Mouse (Mus musculus): ENCODE data around the gene Olfr1532-ps1. TPM values are rescaled to one million over a fixed set of nuclear protein-coding genes. Genes with fewer than 3 reads are reported as not detected.

Gene Olfr1532-ps1
- polyA plus RNA-seq (2014; fragmentation: Illumina TruSeq; extraction: RNeasy Lipid Tissue Mini Kit (QIAGEN cat#74804); ENCODE audit: low read depth, low replicate concordance), result not detected

DNA sequence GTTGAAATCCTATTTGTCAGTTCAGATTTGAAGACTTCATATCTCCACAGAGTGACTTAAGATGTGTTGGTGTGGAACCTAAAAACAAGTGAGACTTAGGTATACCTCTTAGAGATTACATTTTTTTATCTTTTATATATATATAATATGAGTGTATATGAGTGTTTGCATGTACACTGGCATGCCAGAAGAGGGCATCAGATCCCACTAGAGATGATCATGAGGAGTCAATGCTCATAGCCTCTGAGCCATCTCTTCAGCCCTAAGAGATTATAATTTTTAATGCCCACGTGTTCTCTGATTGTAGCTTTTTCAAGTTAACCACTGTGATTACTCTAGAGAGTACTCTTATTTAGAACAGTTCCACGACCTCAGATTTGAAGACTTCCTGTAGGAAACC, at the start of gene Olfr1532-ps1:
Olfr1532-ps1 (plus strand) TSS at position 326 of the 400 bp plus-strand sequence.

DNA sequence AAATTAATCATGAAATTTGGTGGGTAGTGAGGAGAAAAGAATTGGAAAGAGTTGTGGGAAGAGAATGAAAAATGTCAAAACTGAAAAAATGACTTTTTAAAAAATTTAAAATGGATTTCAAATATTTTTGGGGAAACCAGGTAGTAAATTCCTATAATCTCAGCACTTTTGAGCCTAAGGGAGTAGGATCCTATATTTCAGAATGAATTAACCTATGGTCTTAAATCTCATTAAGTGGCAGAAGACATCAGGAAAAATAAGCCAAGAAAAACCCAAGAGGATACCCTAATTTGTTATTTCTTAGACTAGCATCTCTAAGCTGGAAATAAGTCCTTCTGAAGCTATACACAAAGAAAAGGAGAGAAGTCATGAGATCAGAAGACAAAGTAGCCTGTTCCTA, 44.9 kb upstream of the Olfr1532-ps1 start, which contains the start of gene Olfr704:
Olfr704 (plus strand) TSS at position 301 of the 400 bp plus-strand sequence.

GRCm38 (mm10) chr7:106876791-106877190, 31.0 kb upstream of the Olfr1532-ps1 start, which contains the start of gene Olfr705:
Gene Olfr705, minus strand, starts transcription at chr7:106876891.

GRCm38 (mm10) chr7:106888062-106888461, 19.7 kb upstream of the Olfr1532-ps1 start, which contains the start of gene Olfr706:
Gene Olfr706, minus strand, starts transcription at chr7:106888162.

DNA sequence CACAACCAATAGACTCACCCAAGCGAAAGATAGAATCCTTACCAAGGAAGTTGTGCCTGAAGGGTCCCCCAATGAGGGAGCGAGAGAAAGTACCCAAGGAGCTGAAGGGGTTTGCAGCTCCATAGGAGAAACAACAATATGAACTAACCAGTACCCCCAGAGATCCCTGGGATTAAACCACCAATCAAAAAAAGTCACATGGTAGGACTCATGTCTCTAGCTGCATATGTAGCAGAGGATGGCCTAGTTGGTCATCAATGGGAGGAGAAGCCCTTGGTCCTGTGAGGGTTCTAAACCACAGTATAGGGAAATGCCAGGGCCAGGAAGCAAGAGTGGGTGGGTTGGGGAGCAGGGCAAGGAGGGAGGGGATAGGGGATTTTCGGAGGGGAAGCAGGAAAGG, 6.7 kb upstream of the Olfr1532-ps1 start, which contains the start of gene Olfr707:
Olfr707 (minus strand) TSS at position 101 of the 400 bp plus-strand sequence.

GRCm38 (mm10) chr7:106932119-106932518, 24.3 kb downstream of the Olfr1532-ps1 start, which contains the start of gene Olfr709-ps1:
Gene Olfr709-ps1, minus strand, starts transcription at chr7:106932219.

DNA sequence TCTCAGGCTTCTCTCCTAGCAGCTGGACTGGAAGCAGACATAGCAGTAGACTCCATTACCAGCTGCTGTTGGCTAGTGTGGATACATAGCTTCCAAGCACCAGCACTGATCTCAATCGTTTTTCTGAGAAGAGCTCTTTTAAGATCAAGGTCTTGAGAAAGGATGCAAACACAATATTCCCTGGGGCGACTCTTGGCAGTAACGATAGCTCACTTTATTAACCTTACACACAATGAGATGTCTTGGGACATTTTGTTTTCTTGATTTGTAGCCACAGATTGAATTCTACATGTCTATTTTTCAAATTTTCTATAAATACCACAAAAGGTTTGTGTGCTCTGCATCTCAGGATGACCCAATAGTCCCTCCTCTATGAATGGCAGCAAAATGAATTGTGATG, 40.4 kb downstream of the Olfr1532-ps1 start, which contains the start of gene Olfr710:
Olfr710 (minus strand) TSS at position 101 of the 400 bp plus-strand sequence.

DNA sequence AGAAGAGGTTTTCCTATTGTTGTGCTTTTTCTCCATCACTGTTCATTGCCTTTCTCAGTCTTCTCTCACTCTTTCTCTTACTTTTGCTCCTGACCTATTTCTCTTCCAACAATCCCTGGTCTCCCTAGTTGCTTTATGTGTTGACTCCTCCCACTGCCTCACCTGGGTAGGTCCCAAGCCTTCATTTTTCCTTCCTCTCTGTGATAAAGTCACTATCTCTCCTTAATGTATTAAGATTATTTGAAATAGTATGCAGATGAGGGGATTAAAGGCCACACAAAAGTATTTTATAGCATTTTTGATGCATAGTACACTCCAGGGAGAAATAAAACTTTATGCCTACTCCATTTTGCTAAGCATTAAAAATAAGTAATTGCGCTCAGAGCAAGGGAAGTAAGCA, 56.0 kb downstream of the Olfr1532-ps1 start, which contains the start of gene Olfr6:
Olfr6 (minus strand) TSS at position 101 of the 400 bp plus-strand sequence.

Other genes with a start within 250 kb of the Olfr1532-ps1 start
- not detected for gene Olfr693, start 227.4 kb upstream of the Olfr1532-ps1 start, polyA plus RNA-seq (2014; fragmentation: Illumina TruSeq; extraction: RNeasy Lipid Tissue Mini Kit (QIAGEN cat#74804); ENCODE audit: low read depth, low replicate concordance)
- not detected for gene Olfr694, start 216.2 kb upstream of the Olfr1532-ps1 start, polyA plus RNA-seq (2014; fragmentation: Illumina TruSeq; extraction: RNeasy Lipid Tissue Mini Kit (QIAGEN cat#74804); ENCODE audit: low read depth, low replicate concordance)
- gene Olfr695, start 191.6 kb upstream of the Olfr1532-ps1 start, polyA plus RNA-seq (2014; fragmentation: Illumina TruSeq; extraction: RNeasy Lipid Tissue Mini Kit (QIAGEN cat#74804); ENCODE audit: low read depth, low replicate concordance), result not detected
- not detected for gene Olfr697, start 165.6 kb upstream of the Olfr1532-ps1 start, polyA plus RNA-seq (2014; fragmentation: Illumina TruSeq; extraction: RNeasy Lipid Tissue Mini Kit (QIAGEN cat#74804); ENCODE audit: low read depth, low replicate concordance)
- not detected for gene Olfr698, start 152.6 kb upstream of the Olfr1532-ps1 start, polyA plus RNA-seq (2014; fragmentation: Illumina TruSeq; extraction: RNeasy Lipid Tissue Mini Kit (QIAGEN cat#74804); ENCODE audit: low read depth, low replicate concordance)
- not detected for gene Olfr699, start 114.8 kb upstream of the Olfr1532-ps1 start, polyA plus RNA-seq (2014; fragmentation: Illumina TruSeq; extraction: RNeasy Lipid Tissue Mini Kit (QIAGEN cat#74804); ENCODE audit: low read depth, low replicate concordance)
- gene Olfr700, start 99.2 kb upstream of the Olfr1532-ps1 start, polyA plus RNA-seq (2014; fragmentation: Illumina TruSeq; extraction: RNeasy Lipid Tissue Mini Kit (QIAGEN cat#74804); ENCODE audit: low read depth, low replicate concordance), result not detected
- gene Olfr701, start 93.9 kb upstream of the Olfr1532-ps1 start, polyA plus RNA-seq (2014; fragmentation: Illumina TruSeq; extraction: RNeasy Lipid Tissue Mini Kit (QIAGEN cat#74804); ENCODE audit: low read depth, low replicate concordance), result 0.55 TPM
- not detected for gene Olfr702, start 74.1 kb upstream of the Olfr1532-ps1 start, polyA plus RNA-seq (2014; fragmentation: Illumina TruSeq; extraction: RNeasy Lipid Tissue Mini Kit (QIAGEN cat#74804); ENCODE audit: low read depth, low replicate concordance)
- not detected for gene Olfr703, start 64.6 kb upstream of the Olfr1532-ps1 start, polyA plus RNA-seq (2014; fragmentation: Illumina TruSeq; extraction: RNeasy Lipid Tissue Mini Kit (QIAGEN cat#74804); ENCODE audit: low read depth, low replicate concordance)
- not detected for gene Olfr704, start 44.8 kb upstream of the Olfr1532-ps1 start, polyA plus RNA-seq (2014; fragmentation: Illumina TruSeq; extraction: RNeasy Lipid Tissue Mini Kit (QIAGEN cat#74804); ENCODE audit: low read depth, low replicate concordance)
- gene Olfr705, start 31.1 kb upstream of the Olfr1532-ps1 start, polyA plus RNA-seq (2014; fragmentation: Illumina TruSeq; extraction: RNeasy Lipid Tissue Mini Kit (QIAGEN cat#74804); ENCODE audit: low read depth, low replicate concordance), result not detected
- not detected for gene Olfr706, start 19.8 kb upstream of the Olfr1532-ps1 start, polyA plus RNA-seq (2014; fragmentation: Illumina TruSeq; extraction: RNeasy Lipid Tissue Mini Kit (QIAGEN cat#74804); ENCODE audit: low read depth, low replicate concordance)
- not detected for gene Olfr707, start 6.8 kb upstream of the Olfr1532-ps1 start, polyA plus RNA-seq (2014; fragmentation: Illumina TruSeq; extraction: RNeasy Lipid Tissue Mini Kit (QIAGEN cat#74804); ENCODE audit: low read depth, low replicate concordance)
- not detected for gene Olfr709-ps1, start 24.2 kb downstream of the Olfr1532-ps1 start, polyA plus RNA-seq (2014; fragmentation: Illumina TruSeq; extraction: RNeasy Lipid Tissue Mini Kit (QIAGEN cat#74804); ENCODE audit: low read depth, low replicate concordance)
- gene Olfr710, start 40.3 kb downstream of the Olfr1532-ps1 start, polyA plus RNA-seq (2014; fragmentation: Illumina TruSeq; extraction: RNeasy Lipid Tissue Mini Kit (QIAGEN cat#74804); ENCODE audit: low read depth, low replicate concordance), result not detected
- not detected for gene Olfr6, start 55.9 kb downstream of the Olfr1532-ps1 start, polyA plus RNA-seq (2014; fragmentation: Illumina TruSeq; extraction: RNeasy Lipid Tissue Mini Kit (QIAGEN cat#74804); ENCODE audit: low read depth, low replicate concordance)
- not detected for gene Olfr711, start 67.5 kb downstream of the Olfr1532-ps1 start, polyA plus RNA-seq (2014; fragmentation: Illumina TruSeq; extraction: RNeasy Lipid Tissue Mini Kit (QIAGEN cat#74804); ENCODE audit: low read depth, low replicate concordance)
- gene Olfr2, start 98.1 kb downstream of the Olfr1532-ps1 start, polyA plus RNA-seq (2014; fragmentation: Illumina TruSeq; extraction: RNeasy Lipid Tissue Mini Kit (QIAGEN cat#74804); ENCODE audit: low read depth, low replicate concordance), result not detected
- not detected for gene Olfr713, start 123.2 kb downstream of the Olfr1532-ps1 start, polyA plus RNA-seq (2014; fragmentation: Illumina TruSeq; extraction: RNeasy Lipid Tissue Mini Kit (QIAGEN cat#74804); ENCODE audit: low read depth, low replicate concordance)
- not detected for gene Olfr714, start 163.0 kb downstream of the Olfr1532-ps1 start, polyA plus RNA-seq (2014; fragmentation: Illumina TruSeq; extraction: RNeasy Lipid Tissue Mini Kit (QIAGEN cat#74804); ENCODE audit: low read depth, low replicate concordance)
- not detected for gene Olfr17, start 185.2 kb downstream of the Olfr1532-ps1 start, polyA plus RNA-seq (2014; fragmentation: Illumina TruSeq; extraction: RNeasy Lipid Tissue Mini Kit (QIAGEN cat#74804); ENCODE audit: low read depth, low replicate concordance)
- gene Olfr715b, start 202.4 kb downstream of the Olfr1532-ps1 start, polyA plus RNA-seq (2014; fragmentation: Illumina TruSeq; extraction: RNeasy Lipid Tissue Mini Kit (QIAGEN cat#74804); ENCODE audit: low read depth, low replicate concordance), result not detected
- gene Olfr715, start 223.1 kb downstream of the Olfr1532-ps1 start, polyA plus RNA-seq (2014; fragmentation: Illumina TruSeq; extraction: RNeasy Lipid Tissue Mini Kit (QIAGEN cat#74804); ENCODE audit: low read depth, low replicate concordance), result not detected
- gene Olfr716, start 230.3 kb downstream of the Olfr1532-ps1 start, polyA plus RNA-seq (2014; fragmentation: Illumina TruSeq; extraction: RNeasy Lipid Tissue Mini Kit (QIAGEN cat#74804); ENCODE audit: low read depth, low replicate concordance), result not detected

Measured in adipose tissue, adult 10 weeks (tissue).